Mouse (Mus musculus) Patski (cell line): Measurements from ENCODE around the gene Yeats4. TPM values are rescaled to one million over a fixed set of nuclear protein-coding genes. Genes with fewer than 3 reads are reported as not detected.

Source experiments
- ATAC-seq: fragments of 100-300 bp; one replicate; pipeline ENCODE4 v1.8.0; 2021
- CTCF ChIA-PET: fragments of 350-600 bp; sonication (Branson Sonifier 250); formaldehyde crosslinking; loops from one replicate; lab custom pipeline; 2022; ENCODE audit warnings: inconsistent platforms; lab: Charles Lee
- POLR2A ChIA-PET: fragments of 350-600 bp; sonication (Branson Sonifier 250); formaldehyde crosslinking; loops from one replicate; lab custom pipeline; 2022; ENCODE audit warnings: antibody characterized with exemption, inconsistent platforms; lab: Charles Lee
- DNase-seq: peaks from one replicate; pipeline ENCODE4 v3.0.0-alpha.2; 2011; ENCODE audit warnings: low read depth, low spot score
- H3K27me3 ChIP-seq: fragments of 371-371 bp; one replicate; pipeline ENCODE4 v1.5.1; 2021
- CTCF ChIP-seq: fragments of 100-300 bp; IDR thresholded peaks from one replicate; pipeline ENCODE4 v1.5.1; 2021
- in situ Hi-C: fragments of 300-500 bp; cut with MboI; formaldehyde crosslinking; loops from 3 replicates; pipeline ENCODE4 v1.11.1; 2018; ENCODE audit warnings: low pct_unique_long_range_greater_than_20kb, mixed read lengths
- polyA plus RNA-seq: library from polyadenylated mRNA; unstranded; gene quantifications from one replicate; pipeline ENCODE4 v1.2.3, GENCODE M21; 2021

Yeats4 gene
- polyA plus RNA-seq, 1 experiment from 2014 or later = 44.0 TPM

DNA sequence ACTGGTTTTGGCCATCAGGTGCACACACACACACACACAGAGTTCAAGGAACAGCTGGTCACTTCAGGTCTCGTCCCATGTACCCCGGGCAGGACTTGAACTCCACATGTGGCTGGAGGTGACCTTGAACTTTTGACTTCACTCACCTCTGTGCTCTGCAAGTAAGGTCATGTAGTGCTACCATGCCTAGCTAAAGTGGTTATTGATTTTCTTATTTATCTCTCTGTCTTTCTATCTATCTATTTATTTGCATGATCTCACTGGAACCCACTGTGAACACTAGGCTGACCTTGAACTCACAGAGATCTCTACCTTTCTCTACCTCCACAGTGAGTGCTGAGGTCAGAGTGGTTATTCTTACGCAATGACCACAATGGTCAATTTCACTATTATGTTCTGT is 18.2 kb downstream of the Yeats4 start:
- ChIA-PET CTCF (interaction anchor here (1.1 to 2.8 kb wide), 3 partner anchors 11 to 143 kb away, joined by 4 to 9 read pairs (median 4); partner anchors contain the start of gene Cct2), POLR2A (interaction anchor here (1.2 kb wide), 1 partner anchor 158 kb away, joined by 4 read pairs; no protein-coding TSS in a partner anchor)
- H3K27me3 ChIP-seq = no peaks in the 10 kb centered on the region
- ATAC-seq (no peak), DNase-seq (no peak)
- in situ Hi-C loops = loop anchor here (25.0 kb wide), 1 partner anchor 269 kb away; no protein-coding TSS in a partner anchor
- TF ChIP-seq CTCF = no peak

DNA sequence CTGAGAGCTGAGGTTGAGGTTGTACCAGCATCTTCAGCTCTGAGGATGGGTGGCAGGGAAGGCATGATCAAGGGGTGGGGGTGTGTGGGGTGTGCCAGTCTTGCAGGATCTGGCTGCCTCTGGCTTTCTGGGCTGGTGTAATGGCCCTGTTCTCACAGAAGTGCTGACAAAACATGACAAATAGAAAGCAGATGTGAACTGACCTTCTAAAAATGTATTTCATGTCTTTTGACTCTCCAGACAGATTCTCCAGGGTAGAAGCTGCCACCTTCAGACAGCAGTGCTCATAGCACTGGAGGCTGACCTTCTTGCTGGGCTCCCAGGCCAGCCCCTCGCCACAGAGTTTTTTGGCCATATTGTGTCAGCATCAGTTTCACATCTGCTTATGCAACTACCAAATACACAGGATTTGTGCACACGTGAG is 20.7 kb downstream of the Yeats4 start:
- DNase-seq (no peak), ATAC-seq (no peak)
- TF ChIP-seq CTCF = no peak
- H3K27me3 ChIP-seq = no peaks in the 10 kb centered on the region
- POLR2A ChIA-PET = no interaction called here
- CTCF ChIA-PET = interaction anchor here (1.4 to 2.8 kb wide), 3 partner anchors 12 to 19 kb away, joined by 5 to 9 read pairs (median 5); no protein-coding TSS in a partner anchor
- in situ Hi-C loops = loop anchor here (25.0 kb wide), 1 partner anchor 266 kb away; no protein-coding TSS in a partner anchor

DNA sequence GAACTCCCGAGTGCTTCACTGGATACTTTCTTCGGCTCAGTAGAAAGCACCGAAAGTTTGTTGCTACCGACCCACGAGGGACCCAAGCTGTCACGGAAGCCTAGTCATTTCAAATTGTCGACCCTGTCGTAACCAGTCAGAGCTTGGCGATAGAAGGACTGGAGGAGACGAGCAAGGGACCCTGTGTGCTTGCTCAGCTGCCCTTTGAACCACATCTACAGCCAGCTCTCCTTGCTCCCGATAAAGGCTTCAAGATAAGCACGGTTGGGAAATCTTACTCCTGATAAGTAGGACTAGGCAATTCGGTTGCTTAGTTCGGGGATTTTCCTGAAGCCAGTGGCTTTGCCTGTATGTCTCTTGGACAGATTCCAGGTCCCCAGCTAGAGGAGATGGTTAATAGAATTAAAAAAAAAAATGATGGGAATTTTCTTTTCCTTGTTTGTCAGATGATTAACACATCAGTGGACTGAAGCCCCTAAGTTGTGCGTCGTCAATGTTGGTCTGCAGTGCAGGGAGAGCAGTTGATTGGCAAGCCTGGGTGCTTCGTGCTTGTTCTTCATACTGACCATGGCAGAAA is 21.2 kb downstream of the Yeats4 start:
- in situ Hi-C loops = loop anchor here (25.0 kb wide), 1 partner anchor 266 kb away; no protein-coding TSS in a partner anchor
- TF ChIP-seq CTCF = no peak
- no peaks in the 10 kb centered on the region for H3K27me3 ChIP-seq
- DNase-seq (no peak), ATAC-seq (no peak)
- ChIA-PET CTCF (interaction anchor here (1.4 kb wide), 2 partner anchors 18 to 43 kb away, joined by 3 to 5 read pairs; no protein-coding TSS in a partner anchor), POLR2A (no interaction called here)

GRCm38 (mm10) chr10:117199701-117200100 is 24.6 kb downstream of the Yeats4 start:
- ATAC-seq (no peak), DNase-seq (no peak)
- POLR2A ChIA-PET = no interaction called here
- TF ChIP-seq CTCF = no peak
- CTCF ChIA-PET = no interaction called here
- in situ Hi-C loops = loop anchor here (25.0 kb wide), 1 partner anchor 262 kb away; no protein-coding TSS in a partner anchor
- no peaks in the 10 kb centered on the region for H3K27me3 ChIP-seq

DNA sequence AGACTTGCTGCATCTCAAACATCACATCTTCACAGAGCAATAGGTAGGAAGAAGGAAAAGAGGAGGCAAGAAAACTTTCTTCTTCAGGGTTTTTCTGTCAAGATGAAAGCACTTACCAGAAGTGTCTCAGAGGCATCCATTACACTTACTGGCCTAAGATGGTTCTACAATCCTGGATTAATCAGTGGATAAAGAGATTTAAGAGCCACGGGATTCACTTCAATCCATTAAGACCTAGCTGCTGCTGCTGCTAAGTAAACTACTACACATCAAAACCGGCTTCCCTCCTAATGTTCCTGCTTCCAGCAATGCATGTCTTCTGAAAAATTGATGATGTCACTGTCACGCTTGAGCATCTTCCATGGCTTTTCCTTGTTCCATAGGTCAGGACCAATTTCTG is 27.6 kb downstream of the Yeats4 start:
- in situ Hi-C loops = no loop called here
- no peaks in the 10 kb centered on the region for H3K27me3 ChIP-seq
- ChIA-PET CTCF (no interaction called here), POLR2A (no interaction called here)
- DNase-seq (no peak), ATAC-seq (no peak)
- TF ChIP-seq CTCF = no peak

DNA sequence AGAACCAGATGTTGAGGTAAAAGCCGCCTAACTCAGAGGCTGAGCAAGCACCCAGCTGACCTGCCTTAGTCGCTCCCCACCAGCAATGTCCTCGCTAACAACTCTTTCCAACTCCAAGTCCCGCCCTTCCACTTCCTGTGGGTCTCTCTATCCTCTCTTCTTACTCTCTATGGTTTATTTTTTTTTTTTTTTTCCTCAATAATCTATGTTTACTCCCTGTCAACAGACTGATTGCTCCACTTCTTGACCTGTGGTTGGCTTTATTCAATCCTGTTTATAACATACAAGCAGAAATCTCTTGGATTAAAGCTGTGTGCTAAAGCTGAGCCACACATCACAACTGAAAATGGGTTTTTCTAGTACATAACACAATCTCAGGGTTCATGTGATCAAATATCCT is 28.6 kb downstream of the Yeats4 start:
- DNase-seq (no peak), ATAC-seq (no peak)
- no peaks in the 10 kb centered on the region for H3K27me3 ChIP-seq
- in situ Hi-C loops = no loop called here
- POLR2A ChIA-PET = interaction anchor here (0.7 kb wide), 2 partner anchors 12 to 143 kb away, joined by 3 to 6 read pairs; no protein-coding TSS in a partner anchor
- CTCF ChIA-PET = no interaction called here
- no peak for TF ChIP-seq CTCF

DNA sequence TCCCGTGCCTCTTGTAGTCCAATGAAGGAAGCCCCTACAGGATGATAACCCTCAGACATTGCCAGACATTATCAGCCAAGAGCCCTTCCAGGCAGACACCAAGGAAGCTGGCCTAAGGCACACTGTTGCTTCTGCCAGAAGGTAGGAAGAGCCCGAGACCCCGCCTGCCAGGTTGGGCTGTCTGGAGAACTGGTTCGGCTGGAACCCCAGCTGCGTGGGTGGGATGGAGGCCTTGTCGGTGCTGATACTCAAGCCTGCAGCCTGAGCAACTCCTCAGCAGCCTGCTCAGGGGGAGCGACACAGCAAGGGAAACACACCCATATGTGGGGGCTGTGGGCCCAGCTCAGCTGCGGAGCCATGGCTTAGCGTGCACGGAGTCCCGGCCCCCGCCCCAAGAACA is 29.3 kb downstream of the Yeats4 start:
- POLR2A ChIA-PET = interaction anchor here (0.6 kb wide), 1 partner anchor 147 kb away, joined by 6 read pairs; no protein-coding TSS in a partner anchor
- no peak for TF ChIP-seq CTCF
- no peak for ATAC-seq
- H3K27me3 ChIP-seq = no peaks in the 10 kb centered on the region
- in situ Hi-C loops = no loop called here
- CTCF ChIA-PET = no interaction called here
- no peak for DNase-seq

DNA sequence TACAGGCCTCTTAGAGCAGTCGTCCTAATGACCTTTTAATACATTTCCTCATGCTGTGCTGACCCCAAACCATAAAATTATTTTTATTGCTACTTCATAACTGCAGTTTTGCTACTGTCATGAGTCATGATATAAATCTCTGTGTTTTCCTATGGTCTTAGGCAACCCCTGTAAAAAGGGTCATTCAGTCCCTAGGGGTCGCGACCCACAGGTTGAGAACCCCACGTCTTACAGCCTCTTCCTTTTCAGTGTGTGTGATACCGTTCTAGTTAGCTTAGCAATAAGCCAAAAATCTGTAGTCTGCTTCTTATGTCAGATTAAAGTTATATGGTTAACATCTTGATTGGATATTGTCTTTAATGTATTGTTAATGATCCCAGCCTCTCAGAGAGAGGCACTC is 30.9 kb downstream of the Yeats4 start:
- TF ChIP-seq CTCF = no peak
- in situ Hi-C loops = no loop called here
- DNase-seq (no peak), ATAC-seq (no peak)
- ChIA-PET CTCF (no interaction called here), POLR2A (no interaction called here)
- no peaks in the 10 kb centered on the region for H3K27me3 ChIP-seq

DNA sequence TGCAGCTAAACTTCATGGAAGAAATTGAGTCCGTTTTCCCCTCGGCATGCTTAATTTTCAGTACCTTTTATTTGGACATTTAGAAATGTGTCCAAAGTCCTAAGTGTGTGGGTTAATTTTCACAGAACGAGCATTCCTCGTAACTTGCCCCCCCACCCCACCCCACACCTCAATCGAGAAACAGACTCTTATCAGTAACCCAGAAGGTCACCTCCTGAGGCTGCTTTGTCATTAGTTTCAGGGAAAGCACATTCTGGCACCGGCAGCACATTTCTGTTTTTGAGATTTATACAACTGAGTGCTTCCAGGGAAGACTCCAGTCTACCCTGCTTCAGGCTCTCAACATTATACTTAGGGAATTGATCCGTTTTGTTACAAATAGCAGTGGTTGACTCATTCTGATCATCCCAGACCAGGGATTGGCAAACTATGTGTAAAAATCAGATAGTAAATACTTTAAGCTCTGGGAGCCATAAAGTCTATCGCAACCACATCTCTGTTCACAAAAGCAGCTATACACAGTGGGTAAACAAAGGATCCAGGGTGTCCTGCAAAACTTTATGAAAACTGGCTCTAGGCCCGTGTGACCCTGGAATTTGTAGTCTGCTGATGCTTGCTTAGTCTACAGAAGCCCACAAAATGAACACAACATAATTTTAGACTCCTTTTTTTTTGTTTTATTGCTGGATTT is 38.8 kb downstream of the Yeats4 start:
- no peaks in the 10 kb centered on the region for H3K27me3 ChIP-seq
- POLR2A ChIA-PET = no interaction called here
- in situ Hi-C loops = no loop called here
- DNase-seq (no peak), ATAC-seq (no peak)
- no peak for TF ChIP-seq CTCF
- CTCF ChIA-PET = interaction anchor here (1.4 to 2.2 kb wide), 2 partner anchors 17 to 18 kb away, joined by 5 to 6 read pairs; no protein-coding TSS in a partner anchor

- no peaks in the 10 kb centered on the region for H3K27me3 ChIP-seq
- DNase-seq (no peak), ATAC-seq (no peak)
- ChIA-PET CTCF (no interaction called here), POLR2A (no interaction called here)
- no peak for TF ChIP-seq CTCF
- in situ Hi-C loops = no loop called here
Measured at GRCm38 (mm10) chr10:117181098-117181497, 43.2 kb downstream of the Yeats4 start.

DNA sequence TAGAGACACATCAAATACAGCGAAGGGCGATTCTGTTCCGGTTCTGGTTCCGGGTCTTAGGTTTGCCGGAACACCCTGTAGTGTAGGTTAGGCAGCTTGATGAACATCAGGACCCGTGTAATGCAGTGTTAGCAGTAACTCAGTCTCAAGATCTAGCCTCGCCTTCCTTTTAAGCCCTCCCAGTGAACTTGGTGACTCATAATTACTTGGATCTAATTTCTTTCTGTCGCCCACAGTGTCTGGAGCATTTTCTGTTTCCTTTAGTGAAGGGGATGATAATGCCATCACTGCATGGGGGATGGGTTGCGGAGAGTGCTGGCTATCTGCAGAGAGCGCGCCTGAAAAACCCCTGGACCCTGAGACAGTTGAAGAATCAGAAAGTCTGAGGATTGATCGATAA is 49.7 kb downstream of the Yeats4 start:
- POLR2A ChIA-PET = no interaction called here
- ATAC-seq = no peak
- no peaks in the 10 kb centered on the region for H3K27me3 ChIP-seq
- in situ Hi-C loops = no loop called here
- CTCF ChIA-PET = no interaction called here
- no peak for TF ChIP-seq CTCF
- no peak for DNase-seq
